Mouse (Mus musculus) gastrocnemius, postnatal 10 days (tissue): ENCODE measurements around the gene Fmnl3. TPM values are rescaled to one million over a fixed set of nuclear protein-coding genes. Genes with fewer than 3 reads are reported as not detected.

ENCODE experiments used
- DNase-seq: peaks from one replicate; pipeline ENCODE4 v3.0.0; 2021; ENCODE audit warnings: mixed read lengths
- total RNA-seq, 2 experiments: library from RNA; stranded (reverse); gene quantifications; 2 replicates each; pipeline ENCODE4 v1.2.3; 2021

Fmnl3 gene
- total RNA-seq, 2 experiments from 2014 or later, result 17.6 to 26.2 TPM

DNA sequence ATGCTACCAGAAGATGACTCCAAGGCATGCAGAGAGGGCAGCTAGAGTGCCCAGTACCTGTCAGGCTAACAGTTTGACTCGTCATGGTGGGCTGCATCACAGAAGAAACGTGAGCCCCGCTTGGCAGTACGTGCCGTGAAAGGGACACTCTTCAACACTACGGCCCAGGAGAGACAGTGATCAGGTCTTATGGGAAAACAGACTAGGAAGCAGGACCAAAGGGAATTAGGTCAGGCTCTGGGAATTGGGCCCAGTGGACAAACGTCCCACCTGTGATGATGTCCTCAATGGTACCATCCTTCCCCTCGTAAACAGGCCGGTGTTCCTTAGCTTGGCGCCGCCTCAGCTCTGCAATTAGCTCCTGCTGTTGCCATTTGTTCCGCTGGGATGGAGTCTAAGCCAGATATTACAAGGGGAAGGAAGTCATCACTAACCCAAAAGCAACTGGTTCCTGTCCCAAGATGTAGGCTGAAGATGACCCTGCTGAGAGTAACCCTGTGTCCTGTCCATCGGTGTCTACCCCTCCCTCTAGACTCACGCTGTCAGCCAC, 51.3 kb downstream of the Fmnl3 start:
- no peak for DNase-seq

DNA sequence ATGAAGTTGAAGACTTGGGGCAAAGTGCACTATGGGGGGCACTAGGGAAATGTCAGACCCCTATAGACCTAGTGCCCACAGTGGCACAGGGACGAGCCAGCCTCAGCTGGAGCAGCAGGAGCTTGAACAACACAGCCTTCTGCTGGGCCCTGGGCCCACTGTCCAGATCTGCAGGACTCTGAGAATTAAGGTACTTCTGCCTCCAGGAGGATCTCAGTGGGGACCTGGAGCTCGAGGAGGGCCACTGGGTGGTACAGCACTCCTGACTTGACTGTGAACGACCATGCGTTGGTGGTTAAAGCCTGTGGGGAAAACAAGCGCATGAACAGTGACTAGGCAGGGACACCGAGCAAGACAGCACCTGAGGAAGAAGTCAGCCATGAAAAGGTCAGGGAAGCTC, 52.2 kb downstream of the Fmnl3 start:
- DNase-seq, result no peak

- no peak for DNase-seq
Observed at GRCm38 (mm10) chr15:99317267-99317651, 53.0 kb downstream of the Fmnl3 start.

DNA sequence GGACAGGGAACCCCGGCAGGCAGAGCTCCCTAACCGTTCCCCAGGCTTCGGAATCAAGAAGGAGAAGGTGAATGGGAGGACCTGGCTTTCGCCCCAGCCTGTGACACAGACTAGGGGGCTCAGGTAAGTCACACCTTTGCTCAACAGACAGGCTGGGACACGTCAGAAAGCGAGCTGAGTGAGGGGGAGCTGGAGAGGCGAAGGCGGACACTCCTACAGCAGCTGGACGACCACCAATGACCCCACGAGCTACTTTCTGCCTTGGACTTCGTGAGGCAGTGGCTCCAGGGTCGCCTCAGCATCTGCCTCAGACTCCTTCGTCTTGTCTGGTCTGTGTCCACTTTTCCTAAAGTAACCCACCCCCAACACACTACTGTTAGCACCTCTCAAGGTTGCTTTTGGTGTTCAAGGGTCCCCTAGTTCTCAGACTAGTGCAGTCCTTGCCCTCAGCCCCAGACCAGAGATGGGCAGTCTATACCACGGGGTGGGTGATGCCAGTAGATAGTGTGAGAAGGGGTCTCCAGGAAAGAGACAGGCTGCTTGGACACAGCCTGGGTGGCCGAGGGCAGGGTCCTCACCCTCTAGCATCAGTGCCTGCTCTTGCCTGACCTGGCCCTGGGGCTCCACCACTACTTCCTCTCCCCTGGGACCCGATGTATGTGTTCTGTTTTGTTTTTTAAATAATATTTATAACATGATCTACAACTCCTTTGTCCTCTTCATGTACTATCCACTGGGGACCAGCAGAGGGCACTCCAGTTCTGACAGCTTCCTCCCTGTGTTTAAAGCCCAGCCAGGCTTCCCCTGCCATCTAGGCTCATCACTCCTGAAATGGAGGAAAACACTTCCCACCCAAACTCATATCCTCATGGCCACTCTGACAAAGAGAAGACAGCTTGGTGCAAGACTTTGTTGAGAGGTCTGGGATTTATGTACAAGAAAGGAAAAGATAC, 53.7 kb downstream of the Fmnl3 start:
- peak; percentile 79 for DNase-seq

DNA sequence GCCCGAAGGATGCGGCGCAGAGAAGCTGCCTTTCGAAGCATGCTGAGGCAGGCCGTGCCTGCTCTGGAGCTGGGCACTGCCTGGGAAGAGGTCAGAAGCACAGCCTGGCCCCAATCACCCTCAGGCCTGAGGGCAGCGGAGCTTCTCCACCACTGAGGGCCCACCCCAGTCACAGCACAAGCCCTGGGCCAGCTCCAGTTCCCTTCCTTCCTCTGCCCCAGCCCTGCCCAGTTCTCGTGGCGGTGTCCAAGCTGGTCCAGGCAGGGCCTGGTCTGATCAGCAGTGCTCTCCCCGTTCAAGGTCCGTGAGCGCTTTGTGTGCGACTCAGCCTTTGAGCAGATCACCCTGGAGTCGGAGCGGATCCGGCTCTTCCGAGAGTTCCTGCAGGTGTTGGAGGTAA, 55.4 kb downstream of the Fmnl3 start:
- DNase-seq, result no peak

GRCm38 (mm10) chr15:99310617-99311016, 59.7 kb downstream of the Fmnl3 start:
- DNase-seq, result no peak

DNA sequence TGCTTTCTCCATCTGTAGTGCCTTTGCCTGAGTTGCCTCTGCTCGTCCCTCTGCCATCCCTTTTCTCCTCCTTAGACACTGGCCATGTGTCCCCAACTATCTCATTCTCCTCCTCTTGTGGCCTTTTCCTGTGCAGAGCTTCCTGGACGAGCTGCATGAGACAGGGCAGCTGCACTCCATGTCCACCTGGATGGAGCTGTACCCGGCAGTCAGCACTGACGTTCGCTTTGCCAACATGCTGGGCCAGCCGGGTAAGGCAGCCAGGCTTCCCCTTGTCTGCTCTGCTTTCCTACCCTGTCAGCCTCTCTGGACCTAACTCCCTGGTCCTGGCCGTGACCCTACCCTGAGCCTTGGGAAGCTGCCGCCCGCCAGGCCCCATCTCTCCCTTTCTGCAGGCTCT, 60.7 kb downstream of the Fmnl3 start:
- no peak for DNase-seq

DNA sequence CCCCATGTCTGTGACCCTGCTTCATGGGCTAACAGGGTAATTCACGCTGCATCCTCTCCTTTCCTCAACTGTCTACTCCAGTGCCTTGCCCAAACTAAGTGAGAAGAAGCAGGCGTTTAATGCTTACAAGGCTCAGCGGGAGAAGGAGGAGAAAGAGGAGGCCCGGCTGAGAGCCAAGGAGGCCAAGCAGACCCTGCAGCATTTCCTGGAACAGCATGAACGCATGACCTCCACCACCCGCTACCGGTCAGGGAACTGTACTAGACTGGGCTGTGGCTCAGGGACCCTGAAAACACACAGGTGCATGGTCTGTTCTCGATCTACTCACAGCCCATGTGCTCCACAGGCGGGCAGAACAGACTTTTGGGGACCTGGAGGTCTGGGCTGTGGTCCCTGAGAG, 62.8 kb downstream of the Fmnl3 start:
- no peak for DNase-seq

GRCm38 (mm10) chr15:99296213-99296612, 74.1 kb downstream of the Fmnl3 start:
- DNase-seq, result no peak

DNA sequence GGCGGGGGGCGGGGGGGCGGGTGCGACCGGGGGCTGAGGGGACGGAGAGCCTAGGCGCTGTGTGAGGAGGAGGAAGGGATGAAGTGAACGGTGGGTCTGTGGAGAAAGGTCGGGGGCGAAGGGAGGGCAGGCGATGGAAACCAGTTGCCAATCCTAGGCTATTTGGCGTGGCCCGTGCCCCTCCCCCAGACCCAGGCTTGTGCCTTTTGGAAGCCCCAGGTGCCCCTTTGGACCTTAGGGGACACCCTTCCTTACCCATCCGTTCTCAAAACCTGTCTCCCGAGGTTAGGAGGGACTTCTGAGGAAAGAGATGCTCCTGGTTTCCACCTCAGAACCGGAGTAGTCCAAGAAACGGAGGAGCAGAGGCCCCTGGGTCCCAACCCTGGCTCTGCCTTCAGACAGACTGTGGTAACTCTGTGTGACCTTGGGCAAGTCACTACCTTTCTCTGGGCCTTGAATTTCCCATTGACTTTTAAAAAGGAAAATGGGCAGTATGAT, 74.7 kb downstream of the Fmnl3 start, which contains the start of gene Fam186b:
Gene Fam186b, minus strand, starts transcription at position 405 of the 498 bp plus-strand sequence.
- DNase-seq, result peak; percentile 42

DNA sequence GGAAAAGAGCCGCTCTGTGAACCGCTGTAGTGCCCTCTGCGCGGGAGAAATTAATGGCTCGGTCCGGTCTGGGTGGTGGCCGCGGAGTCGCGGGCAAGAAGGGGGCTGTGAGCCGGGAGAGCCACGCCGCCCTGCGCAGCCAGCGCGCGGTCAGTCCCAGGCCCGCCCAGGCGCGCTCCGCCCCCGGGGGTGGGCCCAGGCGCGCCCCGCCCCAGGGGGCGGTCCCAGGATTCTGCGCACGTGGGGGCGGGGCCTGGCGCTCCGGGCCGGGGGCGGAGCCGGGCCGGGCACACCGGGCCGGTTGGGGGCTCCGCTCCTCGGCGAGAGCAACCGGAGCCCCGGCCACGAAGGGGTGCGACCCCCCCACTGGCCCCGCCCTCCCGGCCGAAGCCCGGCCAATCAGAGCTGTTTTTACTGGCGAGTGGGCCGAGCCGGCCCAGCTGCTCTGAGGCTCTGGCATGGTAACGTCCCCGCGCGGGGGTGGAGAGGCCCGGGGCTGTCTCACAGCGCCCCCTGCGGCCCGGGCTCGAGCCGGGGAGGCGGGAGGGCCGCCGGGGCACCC, 75.4 kb downstream of the Fmnl3 start, which contains the start of gene Prpf40b:
Gene Prpf40b, plus strand, starts transcription at position 275 of the 562 bp plus-strand sequence.
- peak; percentile 95 for DNase-seq

DNA sequence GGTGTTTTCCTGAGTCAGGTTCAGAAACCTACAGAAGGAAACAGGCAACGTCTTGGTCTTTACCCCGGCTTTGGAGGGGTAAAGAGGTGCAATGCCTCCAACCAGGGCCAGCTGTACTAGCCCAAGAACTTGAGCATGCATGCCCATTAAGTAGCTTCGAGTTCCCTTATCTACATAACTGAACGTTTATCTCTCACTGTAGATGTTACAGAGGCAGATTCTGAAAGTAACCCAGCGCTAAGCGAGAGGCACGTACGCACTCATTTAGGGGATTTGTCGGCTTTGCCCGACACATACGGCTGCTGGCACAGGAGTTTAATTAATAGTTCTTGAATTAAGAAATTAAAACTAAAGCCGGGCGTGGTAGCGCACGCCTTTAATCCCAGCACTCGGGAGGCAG, 76.0 kb downstream of the Fmnl3 start:
- DNase-seq, result no peak

DNA sequence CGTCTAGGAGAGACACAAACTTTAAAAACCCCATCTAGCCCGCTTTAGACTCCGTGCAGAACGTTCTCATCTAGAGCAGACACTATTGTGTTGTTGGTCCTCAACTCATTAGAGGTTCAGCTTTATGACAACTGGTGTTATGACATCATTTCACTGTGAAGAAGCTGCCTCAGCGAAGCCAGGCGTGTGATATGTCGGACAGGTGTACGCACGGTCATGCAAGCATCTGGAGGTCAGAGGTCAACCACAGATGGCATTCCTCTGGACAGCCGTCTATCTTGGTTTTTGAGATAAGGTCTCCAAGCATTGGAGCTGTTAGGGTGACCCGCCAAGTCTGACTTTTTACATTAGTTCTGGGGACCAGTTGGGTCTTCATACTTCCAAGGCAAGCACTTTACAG, 79.7 kb downstream of the Fmnl3 start:
- no peak for DNase-seq

DNA sequence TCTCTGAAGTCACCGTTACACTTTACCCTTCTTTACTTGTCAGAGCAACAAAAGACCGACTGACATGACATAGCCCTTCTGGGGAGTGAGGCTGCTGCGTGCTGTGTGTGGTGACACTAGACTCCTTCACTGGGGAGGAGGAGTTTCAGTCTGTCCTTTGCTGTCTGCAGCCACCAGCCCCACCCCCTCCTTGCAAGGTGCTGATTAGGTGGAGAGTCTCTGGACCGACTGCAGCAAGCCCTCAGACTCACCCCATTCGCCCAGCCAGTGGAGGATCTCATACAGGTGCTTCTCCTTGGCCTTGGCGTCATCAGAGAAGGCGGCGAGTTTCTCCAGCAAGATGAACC, 85.1 kb downstream of the Fmnl3 start:
- DNase-seq, result no peak

DNA sequence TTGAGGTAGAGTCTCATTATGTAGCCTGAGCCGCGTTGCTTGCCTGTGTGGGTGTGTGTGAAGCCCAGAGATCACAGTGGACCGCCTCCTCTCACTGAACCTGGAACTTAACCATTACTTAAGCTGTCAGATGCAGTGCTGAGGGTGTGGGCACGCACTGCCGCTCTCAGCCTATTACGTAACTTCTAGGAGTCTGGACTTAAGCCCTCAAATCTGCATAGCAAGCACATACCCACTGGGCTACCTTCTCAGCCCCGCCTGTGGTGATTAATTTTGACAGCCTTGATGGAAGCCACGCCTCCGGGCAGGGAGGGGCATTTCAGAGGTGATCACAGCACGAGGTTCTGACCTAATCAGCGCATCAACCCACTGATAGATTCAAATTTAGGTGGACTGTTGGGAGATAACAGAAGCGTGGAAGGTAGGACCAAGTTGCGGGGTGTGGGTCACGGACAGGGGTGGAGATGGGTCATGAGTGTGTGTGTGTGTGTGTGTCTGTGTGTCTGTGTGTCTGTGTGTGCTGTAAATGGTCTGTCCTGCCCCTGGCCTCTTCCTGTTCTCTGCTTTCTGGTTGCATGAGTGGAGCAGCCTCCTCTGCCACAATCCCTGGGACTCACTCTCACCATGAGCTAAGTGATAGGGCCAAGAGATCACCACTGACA, 85.6 kb downstream of the Fmnl3 start:
- DNase-seq, result no peak

GRCm38 (mm10) chr15:99283456-99283855, 86.8 kb downstream of the Fmnl3 start:
- no peak for DNase-seq

GRCm38 (mm10) chr15:99278271-99278670, 92.0 kb downstream of the Fmnl3 start:
- DNase-seq, result no peak

DNA sequence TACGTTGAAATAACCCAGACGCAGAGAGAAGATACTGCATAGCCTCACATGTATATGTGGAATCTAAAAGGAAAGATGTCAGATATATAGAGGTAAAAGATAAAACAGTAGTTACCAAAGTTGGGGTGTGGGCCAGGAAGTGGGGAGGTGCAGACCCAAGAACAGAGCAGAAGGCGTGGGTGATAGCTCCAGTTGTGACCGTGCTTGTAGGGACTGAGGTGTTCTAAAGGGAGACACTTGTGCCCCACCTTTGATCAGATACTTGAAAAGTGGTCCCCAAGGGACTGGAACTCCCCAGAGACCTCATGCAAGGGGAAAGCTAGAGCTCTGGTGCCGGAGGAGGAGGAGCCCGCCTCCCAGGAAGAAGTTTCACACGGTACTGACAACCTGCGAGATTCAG, 94.2 kb downstream of the Fmnl3 start:
- no peak for DNase-seq
